Mouse (Mus musculus) T-helper 2 cell (primary cell): ENCODE data around the gene Pipox.

ENCODE experiments used
- in situ Hi-C: fragments of 300-600 bp; cut with MboI, MseI; formaldehyde crosslinking; loops from one replicate; pipeline ENCODE4 v1.15.1; 2025; ENCODE audit warnings: high pct_unique_total_duplicates

Gene Pipox

GRCm38 (mm10) chr11:77876760-77877148 is 17.1 kb downstream of the Pipox start:
- in situ Hi-C loops, result no loop called here

DNA sequence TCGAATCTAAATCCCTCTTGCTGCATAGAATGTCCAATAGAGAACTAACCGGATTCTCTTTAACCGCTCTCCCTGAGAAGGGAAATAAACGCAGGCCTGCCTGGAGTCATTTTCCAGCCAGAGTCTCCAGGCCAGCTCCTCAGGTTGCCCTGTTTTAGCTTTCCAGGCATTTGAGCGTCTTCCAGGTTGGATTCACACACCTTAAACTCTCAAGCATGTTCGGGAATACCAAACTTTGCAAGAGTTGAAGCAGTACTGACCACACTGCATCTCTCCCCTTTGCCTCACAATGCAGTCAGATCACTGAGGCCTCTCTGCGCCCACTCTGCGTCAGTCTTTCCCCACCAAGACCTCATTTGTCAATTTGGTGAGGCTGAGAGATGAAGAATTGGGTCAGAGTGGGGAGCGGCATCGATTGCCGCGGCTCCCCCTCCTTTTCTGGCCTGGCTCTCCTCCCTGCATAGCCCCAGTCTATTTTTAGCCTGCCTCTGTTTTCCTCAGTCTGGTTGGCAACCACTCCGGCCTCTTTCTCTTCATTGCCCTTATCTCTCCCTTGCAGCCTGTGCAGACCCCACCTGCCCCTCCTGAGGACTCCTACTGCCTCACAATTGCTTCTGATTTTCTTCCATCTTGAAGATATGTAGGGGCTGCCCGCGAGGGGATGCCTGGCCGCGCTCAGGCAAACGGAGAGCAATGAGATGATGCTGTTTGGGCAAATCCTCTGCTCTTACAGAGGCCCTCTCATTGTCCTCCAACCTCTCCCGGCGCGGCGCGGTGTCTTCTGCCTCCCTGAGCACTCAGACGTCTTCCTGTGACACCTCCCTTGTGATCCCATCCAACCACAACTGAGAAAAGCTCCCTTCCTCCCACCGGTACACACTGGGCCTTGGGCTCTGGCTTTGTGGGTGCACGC is 17.8 kb downstream of the Pipox start:
- in situ Hi-C loops, result no loop called here

- in situ Hi-C loops, result no loop called here
Measured at GRCm38 (mm10) chr11:77875269-77875668, 18.6 kb downstream of the Pipox start.

DNA sequence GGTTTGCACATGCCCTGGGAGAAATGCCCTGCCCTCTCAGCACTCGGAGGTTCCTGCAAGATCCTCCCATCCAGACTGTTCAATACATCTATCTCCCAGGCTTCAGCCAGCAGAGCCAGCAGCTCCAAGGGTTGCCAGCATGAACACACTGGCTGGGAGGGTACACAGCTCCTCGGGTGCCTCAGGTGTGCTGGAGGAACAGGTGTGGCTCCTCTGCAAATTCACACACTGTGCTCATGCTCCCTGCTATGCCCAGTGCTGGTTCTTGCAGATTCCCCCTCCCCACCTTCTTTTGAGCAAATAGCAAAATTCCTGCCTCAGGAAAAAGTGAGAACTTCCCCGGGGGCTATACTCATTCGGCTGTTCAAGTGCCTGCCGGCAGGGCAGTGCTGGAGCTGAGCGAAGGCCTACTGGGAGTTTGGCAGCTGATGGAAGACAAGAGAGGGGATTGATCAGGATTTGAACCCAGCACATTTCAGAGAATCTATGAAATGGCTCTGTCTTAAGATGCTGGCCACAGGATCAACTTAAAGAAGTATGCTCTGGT is 19.1 kb downstream of the Pipox start:
- in situ Hi-C loops, result no loop called here

- in situ Hi-C loops, result no loop called here
Measured at GRCm38 (mm10) chr11:77873116-77873515, 20.8 kb downstream of the Pipox start.

- in situ Hi-C loops, result no loop called here
Measured at GRCm38 (mm10) chr11:77872685-77873084, 21.2 kb downstream of the Pipox start.

GRCm38 (mm10) chr11:77872236-77872635 is 21.7 kb downstream of the Pipox start:
- in situ Hi-C loops, result no loop called here

- in situ Hi-C loops, result no loop called here
Measured at GRCm38 (mm10) chr11:77871436-77871835, 22.5 kb downstream of the Pipox start.

- in situ Hi-C loops, result no loop called here
Measured at GRCm38 (mm10) chr11:77867419-77868083, 26.3 kb downstream of the Pipox start.

- in situ Hi-C loops, result no loop called here
Measured at GRCm38 (mm10) chr11:77864771-77865170, 29.1 kb downstream of the Pipox start.

GRCm38 (mm10) chr11:77862887-77863286 is 31.0 kb downstream of the Pipox start:
- in situ Hi-C loops, result no loop called here

DNA sequence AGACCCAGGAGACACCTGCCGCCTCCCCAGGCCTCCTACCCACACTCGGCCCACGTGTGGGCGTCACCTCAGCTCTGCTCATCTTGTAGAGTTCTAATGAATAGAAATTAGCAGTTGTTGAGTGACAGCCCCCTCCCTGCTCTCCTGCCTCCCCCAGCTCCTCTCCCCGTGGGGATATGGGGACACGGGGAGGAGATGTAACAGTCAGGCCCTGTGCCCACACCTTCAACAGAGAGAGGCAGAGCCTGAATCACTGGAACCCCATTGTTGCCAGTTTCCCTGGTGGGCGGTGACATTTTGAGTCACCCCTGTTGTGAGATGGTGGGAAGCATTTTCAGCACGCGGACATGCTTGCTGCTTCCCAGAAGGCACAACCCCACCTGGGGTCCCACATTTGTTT is 32.9 kb downstream of the Pipox start:
- in situ Hi-C loops, result no loop called here

DNA sequence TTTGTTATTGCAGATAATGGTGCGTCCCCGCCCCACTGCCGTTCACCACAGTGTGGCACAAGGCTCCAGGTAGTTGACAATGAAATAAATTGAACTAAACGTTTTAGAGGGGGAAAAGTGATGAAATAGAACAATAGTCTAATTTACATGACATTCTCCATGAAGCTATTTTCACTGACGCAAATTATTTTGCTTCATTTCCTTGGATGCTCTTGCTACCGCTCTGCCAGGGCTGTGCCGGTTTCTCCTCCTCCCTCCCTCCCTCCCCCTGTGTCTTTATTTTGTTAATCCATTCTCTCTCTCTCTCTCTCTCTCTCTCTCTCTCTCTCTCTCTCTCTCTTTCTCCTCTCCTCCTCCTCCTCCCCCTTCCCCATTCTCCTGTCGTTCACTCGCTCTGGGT is 35.3 kb downstream of the Pipox start:
- in situ Hi-C loops, result no loop called here

DNA sequence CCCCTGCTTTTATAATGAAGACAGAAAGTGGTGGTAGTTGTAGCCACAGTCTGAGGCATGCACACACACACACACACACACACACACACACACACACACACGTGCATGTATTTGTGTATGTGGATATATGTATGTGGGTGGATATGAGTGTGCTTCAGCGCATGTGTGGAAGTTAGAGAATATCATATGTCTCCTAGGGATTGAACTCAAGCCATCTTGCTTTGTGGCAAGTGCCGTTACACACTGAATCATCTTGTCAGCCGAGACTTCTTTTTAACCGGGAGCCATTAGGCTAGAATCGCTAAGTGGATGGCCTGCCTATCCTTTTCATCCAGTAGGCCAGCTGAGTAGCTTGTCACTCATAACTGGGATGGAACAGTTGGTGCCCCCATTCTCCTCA is 36.8 kb downstream of the Pipox start:
- in situ Hi-C loops, result no loop called here

- in situ Hi-C loops, result no loop called here
Measured at GRCm38 (mm10) chr11:77855396-77855795, 38.5 kb downstream of the Pipox start.

DNA sequence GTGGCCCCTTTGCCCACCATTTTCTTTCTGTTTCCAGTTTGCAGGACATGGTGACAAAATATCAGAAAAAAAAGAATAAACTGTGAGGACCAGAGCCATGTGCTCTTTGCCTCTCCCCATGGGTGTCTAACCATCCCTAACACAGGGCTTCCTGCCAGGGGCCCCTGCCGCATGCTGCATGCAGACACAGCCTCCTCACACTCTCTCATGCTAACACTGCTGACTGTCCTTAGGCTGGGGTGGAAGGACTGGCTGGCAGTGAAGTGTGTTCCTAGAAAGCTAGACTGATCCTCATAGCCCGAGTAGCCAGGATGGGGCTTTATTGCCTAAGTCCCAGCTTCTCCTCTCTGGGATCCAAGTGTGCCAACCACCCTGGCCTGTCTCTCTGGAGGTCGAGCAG is 39.3 kb downstream of the Pipox start:
- in situ Hi-C loops, result no loop called here

GRCm38 (mm10) chr11:77852941-77853668 is 40.8 kb downstream of the Pipox start:
- in situ Hi-C loops, result no loop called here

- in situ Hi-C loops, result no loop called here
Measured at GRCm38 (mm10) chr11:77852195-77852594, 41.7 kb downstream of the Pipox start.

DNA sequence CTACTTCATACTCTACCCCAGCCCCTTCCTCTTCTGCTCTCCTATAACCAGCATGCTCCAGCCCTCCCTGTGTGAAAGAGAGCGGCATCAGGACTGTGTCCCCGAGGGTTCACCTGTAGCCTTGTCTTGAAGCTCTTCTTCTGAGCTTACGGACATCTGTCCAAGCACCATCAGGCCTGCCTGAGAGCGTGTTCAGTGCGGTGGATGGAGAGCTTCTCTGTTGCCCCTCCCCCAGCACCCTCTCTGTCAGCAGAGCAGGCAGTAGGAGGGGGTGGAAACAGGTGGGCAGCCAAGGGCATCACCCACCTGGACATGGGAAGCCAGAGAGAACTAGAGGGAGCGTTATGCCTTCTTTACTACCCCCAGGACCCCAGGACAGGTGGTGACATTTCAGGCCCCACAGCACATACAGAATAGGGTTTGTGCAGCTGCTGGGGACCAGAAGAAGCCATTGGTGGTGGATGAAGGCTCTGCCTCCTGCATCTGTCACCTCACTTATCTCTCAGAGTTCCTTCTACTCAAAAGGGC is 42.3 kb downstream of the Pipox start:
- in situ Hi-C loops, result no loop called here

DNA sequence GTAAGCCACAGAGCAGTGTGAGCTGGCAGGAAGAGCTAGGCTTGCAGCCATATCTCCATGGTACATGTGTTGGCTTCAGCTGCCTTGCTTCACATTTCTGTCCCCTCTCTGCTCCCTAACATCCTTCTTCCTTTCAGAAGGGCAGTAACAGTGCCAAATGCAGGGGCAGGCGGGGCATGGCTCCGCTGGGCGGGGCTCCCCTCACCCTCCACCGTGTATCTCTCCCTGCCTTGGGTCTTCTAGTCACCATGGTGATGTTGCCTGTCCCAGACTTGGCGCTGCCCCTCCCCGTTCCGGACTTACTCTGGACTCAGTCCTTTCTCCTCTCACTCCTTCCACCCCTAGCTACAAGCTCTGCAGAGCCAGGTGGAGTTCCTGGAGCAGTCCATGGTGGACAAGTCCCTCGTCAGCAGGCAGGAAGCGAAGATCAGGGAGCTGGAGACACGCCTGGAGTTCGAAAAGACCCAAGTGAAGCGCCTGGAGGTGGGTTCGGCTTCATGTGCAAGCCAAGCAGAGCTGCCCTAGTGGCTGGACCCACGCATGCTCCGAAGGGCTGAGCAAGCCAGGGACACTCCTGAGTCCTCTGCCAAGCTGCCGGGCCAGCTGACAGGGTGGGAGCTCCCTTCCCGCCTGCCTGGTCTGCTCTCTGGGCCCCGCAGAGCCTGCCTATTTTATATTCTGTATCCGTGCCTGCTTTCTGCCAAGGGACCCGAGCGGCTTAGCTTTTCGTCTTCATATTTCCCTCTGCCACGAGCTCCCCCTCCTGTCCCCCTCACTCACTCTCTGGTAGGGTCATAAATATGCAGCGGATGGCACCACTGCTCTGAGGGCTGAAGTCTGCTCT is 43.3 kb downstream of the Pipox start:
- in situ Hi-C loops, result no loop called here

GRCm38 (mm10) chr11:77849151-77849550 is 44.7 kb downstream of the Pipox start:
- in situ Hi-C loops, result no loop called here
